Mouse (Mus musculus): ENCODE results near the gene Gusb.
A peak's percentile ranks its signal among the peaks of the same experiment; 100 is the strongest.
"Not testable (repeated sequence)": the region's sequence is repeated elsewhere in the genome, so short reads cannot be mapped to it uniquely, and the experiment has no call there.

Gusb gene

GRCm38 (mm10) chr5:130002301-130003146 lies at the start of gene Gusb:
Gene Gusb, minus strand, starts transcription at chr5:130003049.
- DNase-seq, result peak; percentile 61

GRCm38 (mm10) chr5:130052510-130052909 lies 49.7 kb upstream of the Gusb start:
- no peak for DNase-seq

- DNase-seq, result no peak
These were observed 48.4 kb upstream of the Gusb start for GRCm38 (mm10) chr5:130051073-130051860.

- DNase-seq, result no peak
These were observed 47.6 kb upstream of the Gusb start for GRCm38 (mm10) chr5:130050416-130050815.

- no peak for DNase-seq
These were observed 46.1 kb upstream of the Gusb start for GRCm38 (mm10) chr5:130048786-130049520.

- DNase-seq, result no peak
These were observed 44.2 kb upstream of the Gusb start for GRCm38 (mm10) chr5:130047013-130047412.

- no peak for DNase-seq
These were observed 43.7 kb upstream of the Gusb start for GRCm38 (mm10) chr5:130046589-130046988.

GRCm38 (mm10) chr5:130046100-130046499 lies 43.3 kb upstream of the Gusb start:
- no peak for DNase-seq

GRCm38 (mm10) chr5:130044201-130044695 lies 41.4 kb upstream of the Gusb start:
- DNase-seq, result no peak

- DNase-seq, result no peak
These were observed 40.9 kb upstream of the Gusb start for GRCm38 (mm10) chr5:130043741-130044140.

GRCm38 (mm10) chr5:130041262-130041661 lies 38.4 kb upstream of the Gusb start:
- no peak for DNase-seq

- no peak for DNase-seq
These were observed 37.9 kb upstream of the Gusb start for GRCm38 (mm10) chr5:130040797-130041196.

GRCm38 (mm10) chr5:130037752-130038455 lies 35.1 kb upstream of the Gusb start:
- peak; percentile 47 for DNase-seq

GRCm38 (mm10) chr5:130036300-130036699 lies 33.5 kb upstream of the Gusb start:
- DNase-seq, result not testable (repeated sequence)

- DNase-seq, result no peak
These were observed 31.0 kb upstream of the Gusb start for GRCm38 (mm10) chr5:130033869-130034268.

- DNase-seq, result no peak
These were observed 28.9 kb upstream of the Gusb start for GRCm38 (mm10) chr5:130031410-130032390.

GRCm38 (mm10) chr5:130029142-130029897 lies 26.5 kb upstream of the Gusb start, which contains the start of the genes Asl and Crcp:
Gene Asl, minus strand, starts transcription at chr5:130029247.
Gene Crcp, plus strand, starts transcription at chr5:130029290.
- peak; percentile 85 for DNase-seq

- no peak for DNase-seq
These were observed 24.8 kb upstream of the Gusb start for GRCm38 (mm10) chr5:130027696-130028095.

GRCm38 (mm10) chr5:130027134-130027533 lies 24.3 kb upstream of the Gusb start:
- no peak for DNase-seq
